Mouse (Mus musculus) kidney, postnatal 36 days (tissue): ENCODE results near the gene Etfa.

Experiments used
- DNase-seq, 2 experiments: peaks; one replicate each; pipeline ENCODE4 v3.0.0; 2021 to 2022; ENCODE audit warnings: mixed read lengths in 2 of 2

The Etfa gene

DNA sequence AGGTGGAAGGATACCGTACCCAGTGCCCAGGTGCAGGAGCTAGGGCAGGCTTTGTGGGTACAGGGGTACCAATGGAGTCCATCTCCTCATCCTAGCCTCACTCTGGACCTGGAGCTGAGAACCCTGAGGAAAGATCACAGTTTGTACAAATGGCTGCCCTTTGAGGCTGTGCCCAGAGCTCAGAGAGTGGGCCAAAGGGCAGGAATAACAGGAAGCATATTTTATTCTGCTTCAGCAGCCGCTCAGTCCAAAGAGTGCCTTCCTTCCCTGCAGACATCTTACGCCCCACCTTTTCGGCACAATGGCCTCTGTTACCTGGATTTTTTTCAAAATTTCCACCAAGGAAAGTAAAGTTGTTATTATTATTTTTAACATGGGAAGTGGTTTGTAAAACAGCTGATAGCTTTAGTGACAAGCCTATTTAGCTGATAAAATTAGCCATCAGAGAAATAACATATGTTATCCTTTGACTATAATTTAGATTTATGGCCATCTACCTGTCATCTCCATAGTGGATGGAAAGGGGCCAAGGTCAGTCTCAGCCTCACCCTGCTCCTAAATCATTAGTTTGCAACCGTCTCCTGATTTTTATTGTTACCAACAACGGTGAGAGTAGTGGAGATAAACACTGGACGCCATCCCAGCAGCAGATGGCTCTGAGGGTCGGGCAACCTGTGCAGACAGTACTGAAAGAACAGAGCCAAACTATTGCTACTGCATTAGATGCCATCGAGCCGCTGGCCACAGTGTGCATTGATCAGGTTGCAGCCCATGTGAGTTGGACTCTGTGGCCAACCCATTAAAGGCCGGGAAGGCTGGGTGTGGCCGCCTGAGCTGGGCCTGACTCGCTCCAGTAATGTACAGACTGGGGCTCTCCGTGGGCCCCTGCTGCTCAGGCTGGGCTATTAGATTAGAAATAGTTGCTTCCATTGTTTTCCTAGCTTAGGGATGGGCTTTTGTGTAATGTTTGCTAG, 88.3 kb downstream of the Etfa start:
- DNase-seq: peak; percentile 19 to 53

DNA sequence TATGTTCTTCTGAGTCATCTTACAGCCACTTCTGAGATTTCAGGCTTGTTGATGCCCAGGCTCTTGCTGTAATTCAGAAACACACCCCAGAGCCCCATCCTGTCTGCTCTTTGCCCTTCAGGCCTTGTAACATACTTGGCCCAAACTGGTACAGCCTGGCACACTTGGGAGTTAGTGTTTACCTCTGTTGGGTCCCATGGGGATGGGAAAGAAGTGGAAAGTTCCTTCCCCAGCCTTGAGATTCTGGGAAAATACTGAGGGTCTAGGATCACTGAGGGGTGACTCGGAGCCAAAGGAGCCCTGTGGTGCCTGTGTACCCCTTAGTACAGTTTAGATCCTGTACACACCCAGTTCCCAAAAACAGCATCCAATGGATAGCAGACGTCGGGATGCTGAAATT, 90.3 kb downstream of the Etfa start:
- no peak for DNase-seq

DNA sequence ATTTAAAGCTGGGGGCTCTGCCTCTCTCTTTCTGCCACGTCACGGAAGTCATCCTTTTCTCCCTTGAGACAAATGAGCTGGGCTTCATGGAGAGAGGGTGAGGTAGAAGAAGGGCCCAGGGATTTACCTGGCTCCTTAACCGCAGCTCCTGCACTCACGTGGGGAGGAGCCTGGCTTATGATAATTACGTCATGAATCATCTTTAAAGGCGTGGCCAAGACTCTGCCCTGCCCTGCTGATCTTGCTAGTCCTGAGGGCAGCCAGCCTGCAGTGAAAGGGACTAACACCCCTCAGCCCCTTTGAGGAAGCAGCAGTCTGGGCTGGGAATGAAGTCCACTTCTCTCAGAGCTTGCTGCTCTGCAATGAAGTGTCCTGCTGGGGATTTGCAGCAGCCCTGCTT, 100.9 kb downstream of the Etfa start:
- no peak for DNase-seq

DNA sequence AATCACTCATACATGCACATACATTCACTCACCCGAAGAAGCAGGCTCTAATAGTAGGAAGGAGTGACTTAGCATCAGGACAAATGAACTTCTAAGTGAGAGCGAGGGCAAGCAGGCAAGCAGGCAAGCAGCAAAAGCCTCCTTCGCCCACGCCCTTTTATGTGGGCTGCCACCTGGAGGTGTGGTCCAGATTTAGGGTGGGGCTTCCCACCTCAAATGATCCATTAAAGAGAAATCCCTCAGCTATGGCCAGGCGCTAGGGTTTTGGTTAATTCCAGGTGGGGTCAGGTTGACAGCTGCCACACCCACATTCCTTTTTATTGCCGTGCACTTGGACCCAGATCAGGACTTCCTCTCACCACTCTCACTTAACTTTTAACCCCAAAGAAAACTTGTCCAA, 101.6 kb downstream of the Etfa start:
- no peak for DNase-seq

DNA sequence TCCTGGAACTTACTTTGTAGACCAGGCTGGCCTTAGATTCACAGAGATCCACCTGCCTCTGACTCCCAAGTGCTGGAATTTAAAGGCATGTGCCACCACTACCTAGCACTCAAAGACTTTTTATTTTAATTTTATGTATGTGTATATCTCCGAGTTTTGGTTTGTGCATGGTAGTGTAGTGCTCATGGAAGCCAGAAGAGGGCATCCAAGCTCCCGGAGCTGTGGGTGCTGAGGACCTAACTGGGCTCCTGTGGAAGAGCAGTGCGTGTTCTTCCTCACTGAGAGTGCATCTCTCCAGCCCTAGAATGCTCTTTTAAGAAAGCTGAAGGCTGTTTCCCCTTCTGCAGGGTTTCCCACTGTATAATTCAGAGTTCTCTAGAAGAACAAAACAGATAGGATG, 102.2 kb downstream of the Etfa start:
- peak in 1 of 2 experiments; percentile 17 for DNase-seq

DNA sequence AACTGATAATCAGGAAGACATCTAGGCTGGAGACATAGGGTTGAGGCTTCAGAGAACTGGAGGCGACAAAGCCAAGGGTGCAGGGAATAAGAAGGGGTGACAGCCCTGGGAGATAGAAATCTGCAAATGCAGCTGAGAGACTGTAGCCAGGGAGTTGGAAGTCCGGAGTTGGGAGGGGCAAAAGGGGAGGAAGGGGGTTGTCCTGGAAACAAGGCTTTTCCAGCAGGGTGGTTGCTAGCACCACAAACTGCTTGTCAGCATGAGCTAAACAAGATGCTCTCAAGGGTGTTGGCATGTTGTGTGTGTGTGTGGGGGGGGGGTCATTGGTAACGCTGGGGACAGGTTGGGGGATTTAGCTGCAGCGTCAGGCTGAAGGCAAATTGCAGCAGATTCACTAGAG, 103.2 kb downstream of the Etfa start:
- no peak for DNase-seq

DNA sequence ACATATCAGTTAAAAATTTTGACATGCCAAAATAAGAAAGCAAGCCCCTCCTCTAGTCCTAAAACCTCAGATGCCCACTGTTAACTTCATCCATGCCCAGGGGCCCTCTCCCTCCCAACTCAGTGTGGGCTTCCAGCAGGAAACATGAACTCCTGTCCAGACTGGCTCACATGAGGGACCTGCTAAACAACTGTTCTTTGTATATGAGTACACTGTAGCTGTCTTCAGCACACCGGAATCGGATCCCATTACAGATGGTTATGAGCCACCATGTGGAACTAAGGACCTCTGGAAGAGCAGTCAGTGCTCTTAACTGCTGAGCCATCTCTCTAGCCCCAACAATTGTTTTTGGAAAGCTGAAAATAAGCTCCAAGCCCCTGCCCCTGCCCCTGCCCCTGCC, 105.3 kb downstream of the Etfa start:
- DNase-seq: no peak

DNA sequence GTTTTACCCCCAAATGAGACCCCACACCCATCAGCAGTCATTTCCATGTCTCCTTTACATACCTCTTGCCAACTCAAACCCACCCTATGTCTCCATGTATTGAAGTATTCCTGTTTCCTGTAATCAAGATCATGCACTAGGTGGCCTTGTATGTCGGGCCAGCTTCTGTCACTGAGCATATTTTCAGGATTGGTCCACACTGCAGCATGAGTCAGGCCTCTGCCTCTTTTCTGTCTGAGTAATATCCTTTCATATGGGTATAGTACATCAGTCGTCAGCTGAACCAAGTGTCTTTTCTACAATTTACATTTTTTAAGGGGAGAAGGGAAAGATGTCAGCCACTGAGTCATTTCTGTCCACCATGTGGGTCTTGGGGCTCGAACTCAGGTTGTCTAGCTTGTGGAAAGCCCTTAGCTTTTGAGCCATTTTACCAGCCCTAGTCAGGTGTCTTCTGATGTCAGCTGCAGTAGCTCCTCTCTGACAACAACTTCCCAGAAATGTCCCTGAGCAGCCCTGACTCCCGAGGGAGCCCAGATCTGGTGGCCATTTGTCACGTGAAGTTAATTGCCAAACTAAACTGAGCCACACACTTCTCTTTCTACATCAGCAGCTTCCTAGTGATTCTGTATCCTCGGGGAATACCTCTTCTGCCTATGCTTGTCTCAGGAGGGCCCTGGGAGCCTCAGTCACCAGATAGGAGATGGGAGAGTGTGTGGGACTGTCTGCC, 106.9 kb downstream of the Etfa start:
- DNase-seq: no peak
